Mouse (Mus musculus) small intestine, adult 2 months (tissue): ENCODE measurements around the gene Cacfd1. TPM values are rescaled to one million over a fixed set of nuclear protein-coding genes. Genes with fewer than 3 reads are reported as not detected.
A peak's percentile ranks its signal among the peaks of the same experiment; 100 is the strongest.

Experiments used
- H3K27ac ChIP-seq: fragments of 200-500 bp; 2 replicates; pipeline ENCODE4 v1.5.1; 2012; ENCODE audit warnings: low read depth, low read length, control low read depth, inconsistent platforms; ENCODE audit not compliant: insufficient read depth
- H3K27me3 ChIP-seq: fragments of 200-500 bp; 2 replicates; pipeline ENCODE4 v1.6.1; 2012; ENCODE audit warnings: mild to moderate bottlenecking, moderate library complexity, low read length, inconsistent platforms; ENCODE audit not compliant: control insufficient read depth, insufficient read depth
- H3K36me3 ChIP-seq: fragments of 200-500 bp; 2 replicates; pipeline ENCODE4 v1.6.1; 2012; ENCODE audit warnings: mild to moderate bottlenecking, low read length, control low read depth, inconsistent platforms; ENCODE audit not compliant: control insufficient read depth, insufficient read depth
- H3K4me1 ChIP-seq: fragments of 200-500 bp; 2 replicates; pipeline ENCODE4 v1.6.1; 2012; ENCODE audit warnings: low read length, inconsistent platforms, mixed read lengths; ENCODE audit not compliant: control insufficient read depth, insufficient read depth, insufficient read length
- H3K4me3 ChIP-seq: fragments of 200-500 bp; 2 replicates; pipeline ENCODE4 v1.5.1; 2012; ENCODE audit warnings: low read depth, mild to moderate bottlenecking, control low read depth, inconsistent platforms, low read length, moderate library complexity
- CTCF ChIP-seq: fragments of 200-500 bp; IDR thresholded peaks from 2 replicates; pipeline ENCODE4 v1.5.1; 2012; ENCODE audit warnings: low read depth, mild to moderate bottlenecking, control low read depth, inconsistent platforms, low read length, moderate library complexity, mixed read lengths; ENCODE audit not compliant: insufficient replicate concordance, insufficient read length; ENCODE audit errors: extremely low read depth
- POLR2A ChIP-seq: fragments of 200-500 bp; IDR thresholded peaks from 2 replicates; pipeline ENCODE4 v1.6.1; 2012; ENCODE audit warnings: low read depth, mild to moderate bottlenecking, control low read depth, inconsistent platforms, low read length, moderate library complexity
- WGBS: fragments of 180-500 bp; shearing (Covaris S2); methylation state at CpG from one replicate; pipeline ENCODE4 v1.1.7; 2018; 5-methylcytosine and 5-hydroxymethylcytosine counted together
- polyA plus RNA-seq: library from polyadenylated mRNA; depleted of rRNA; stranded (reverse); fragments of >200 nt; gene quantifications from 2 replicates; pipeline ENCODE4 v1.2.3, GENCODE M21; 2012

Gene Cacfd1
- polyA plus RNA-seq, 1 experiment, result 49.1 TPM

DNA sequence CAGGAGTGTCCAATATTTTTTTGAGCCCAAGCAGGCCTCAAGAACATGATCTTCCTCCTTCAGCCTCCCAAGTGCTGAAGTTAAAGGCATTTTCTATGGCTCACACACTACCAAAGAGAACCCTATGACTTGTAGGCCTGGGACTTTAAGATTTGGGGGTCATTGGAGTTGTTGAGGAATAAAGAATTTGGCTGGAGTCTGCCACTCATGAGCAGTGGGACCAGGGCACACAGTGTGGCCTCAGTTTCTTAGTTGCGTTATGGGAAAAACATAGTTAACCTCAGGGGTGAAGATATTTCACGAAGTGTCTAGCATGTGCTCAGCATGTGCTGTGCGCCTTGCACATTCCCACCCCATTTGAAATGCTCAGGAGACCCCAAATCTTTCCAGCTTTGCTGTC, 16.6 kb downstream of the Cacfd1 start:
- TF ChIP-seq CTCF, result no peak
- H3K27ac ChIP-seq, result no peak overlapping the region
- 92% methylated on average over 3 of the region's 3 CpGs for WGBS
- H3K4me3 ChIP-seq, result no peak overlapping the region
- H3K36me3 ChIP-seq, result no peaks in the 10 kb centered on the region
- H3K27me3 ChIP-seq, result no peaks in the 10 kb centered on the region
- H3K4me1 ChIP-seq, result peaks cover 2% of the 10 kb centered on the region; the same call in 1 of the 2 replicates

DNA sequence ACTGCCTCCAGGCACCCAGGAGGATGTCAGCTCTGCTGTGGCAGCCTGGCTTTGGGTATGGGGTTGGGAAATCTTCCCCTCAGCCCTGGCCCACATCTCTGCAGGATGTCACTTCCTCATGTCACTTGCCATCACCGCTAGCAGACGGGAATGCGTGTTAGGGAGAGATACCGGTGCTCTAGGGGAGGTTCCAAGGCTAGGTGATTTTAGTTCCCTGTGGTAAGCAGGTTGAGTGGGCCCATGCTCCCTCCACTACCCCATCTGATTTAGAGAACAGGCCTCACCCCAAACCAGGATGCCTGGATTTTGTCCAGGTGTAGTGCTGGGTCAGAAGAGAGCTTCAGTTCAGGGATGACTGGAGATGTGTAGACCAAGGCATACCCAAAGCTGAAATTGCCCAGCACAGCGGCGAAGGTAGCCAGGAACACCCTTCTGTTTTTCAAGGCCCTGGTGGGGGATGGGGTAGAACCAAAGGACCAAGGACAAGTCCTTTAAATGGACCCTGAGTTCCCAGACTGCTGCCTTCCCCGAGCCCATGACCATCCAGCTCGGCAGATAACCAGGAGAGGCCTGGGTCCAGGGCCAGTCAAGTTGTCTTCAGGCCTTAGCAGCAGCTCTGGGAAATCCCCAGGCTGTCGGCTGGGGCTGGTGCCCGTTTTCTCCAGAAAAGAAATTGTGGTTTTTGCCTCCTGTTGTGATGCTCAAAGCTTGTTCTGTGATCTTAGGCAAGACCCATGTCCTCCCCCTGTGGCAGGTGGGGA, 17.3 kb downstream of the Cacfd1 start:
- 63% methylated on average over 10 of the region's 10 CpGs for WGBS
- Histone ChIP-seq H3K27me3 (no peaks in the 10 kb centered on the region), H3K27ac (no peak overlapping the region), H3K4me1 (peaks cover 2% of the 10 kb centered on the region; the same call in 1 of the 2 replicates), H3K36me3 (no peaks in the 10 kb centered on the region), H3K4me3 (peak overlapping the region; percentile 10; the same call in 1 of the 2 replicates)
- TF ChIP-seq POLR2A (no peak), CTCF (no peak)

DNA sequence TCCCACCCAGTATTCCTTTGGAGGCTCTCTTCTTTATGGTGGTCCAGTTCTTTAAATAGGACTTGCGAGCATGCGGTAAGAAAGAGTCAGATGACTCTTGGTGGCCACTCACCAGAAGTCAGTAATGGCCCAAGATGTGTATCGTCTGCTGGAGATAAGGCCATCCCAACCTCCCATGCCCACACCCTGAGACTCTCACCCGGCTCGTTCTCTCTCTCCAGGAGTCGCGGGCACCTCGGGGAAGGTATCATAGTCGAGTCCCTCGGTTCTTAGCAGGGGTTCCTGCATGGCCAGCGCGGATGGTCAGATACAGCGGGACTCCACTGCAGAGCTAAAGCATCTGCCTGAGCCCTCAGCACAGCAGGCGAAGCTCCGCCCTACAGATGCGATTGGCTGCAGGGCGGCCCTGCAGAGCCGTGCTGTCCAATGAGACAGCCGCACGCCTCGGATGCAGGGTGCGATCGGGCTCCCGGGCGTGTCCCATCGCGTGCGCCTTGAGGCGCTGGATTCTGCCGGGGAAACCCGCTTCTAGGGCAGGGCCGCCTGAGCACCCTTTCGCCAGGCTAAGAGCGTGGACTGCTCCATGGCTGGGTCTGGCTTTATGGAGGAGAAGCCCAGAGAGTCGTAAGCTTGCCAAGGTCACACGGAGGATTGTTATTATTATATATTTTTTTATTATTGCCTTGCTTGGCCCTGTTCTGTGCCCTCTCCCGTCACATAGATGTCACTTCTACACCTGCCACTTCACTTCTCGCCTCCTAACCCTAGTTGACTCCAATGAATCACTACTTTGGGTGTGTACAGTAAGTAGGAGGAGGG, 18.1 kb downstream of the Cacfd1 start, which contains the start of gene Slc2a6:
Gene Slc2a6, minus strand, starts transcription at position 381 of the 819 bp plus-strand sequence.
- no peaks in the 10 kb centered on the region for H3K27me3 ChIP-seq
- WGBS, result 3% methylated on average over 38 of the region's 38 CpGs
- TF ChIP-seq CTCF (no peak), POLR2A (no peak; the same call in 1 of the 2 replicates)
- no peaks in the 10 kb centered on the region for H3K36me3 ChIP-seq
- H3K4me3 ChIP-seq, result peak within 1 kb of the TSS; percentile 47
- H3K27ac ChIP-seq, result peak within 1 kb of the TSS; percentile 51; the same call in 1 of the 2 replicates
- peaks cover 2% of the 10 kb centered on the region; the same call in 1 of the 2 replicates for H3K4me1 ChIP-seq

DNA sequence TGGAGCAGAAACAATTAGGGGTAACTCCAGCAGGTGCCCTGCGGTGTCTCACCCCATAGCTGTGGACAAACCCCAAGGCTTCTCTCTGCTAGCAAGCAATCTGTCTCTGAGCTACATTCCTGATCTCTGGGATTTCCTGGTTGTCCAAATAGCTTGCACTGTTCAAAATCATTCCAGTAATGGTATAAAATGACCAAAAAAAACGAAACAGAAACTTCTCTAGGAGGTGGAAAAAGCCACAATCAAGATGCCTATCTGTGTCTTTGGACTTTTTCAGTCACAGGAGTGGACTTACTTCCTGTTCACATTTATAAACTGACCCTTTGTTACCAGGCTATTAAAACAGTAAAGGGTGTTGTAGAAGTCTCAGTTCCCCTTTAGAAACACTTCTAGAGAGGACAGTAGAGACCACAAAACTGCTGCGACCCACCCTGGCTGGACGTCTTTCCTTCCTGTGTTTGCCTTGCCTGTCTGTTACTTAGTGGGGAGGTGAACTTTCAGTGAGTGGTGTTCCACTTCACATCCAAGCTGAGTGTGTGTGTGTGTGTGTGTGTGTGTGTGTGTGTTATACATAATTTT, 18.8 kb downstream of the Cacfd1 start:
- TF ChIP-seq POLR2A (no peak), CTCF (no peak)
- peak overlapping the region; percentile 51; the same call in 1 of the 2 replicates for H3K27ac ChIP-seq
- 28% methylated on average over 4 of the region's 4 CpGs for WGBS
- H3K36me3 ChIP-seq, result no peaks in the 10 kb centered on the region
- H3K27me3 ChIP-seq, result no peaks in the 10 kb centered on the region
- H3K4me3 ChIP-seq, result no peak overlapping the region
- peaks cover 2% of the 10 kb centered on the region; the same call in 1 of the 2 replicates for H3K4me1 ChIP-seq

DNA sequence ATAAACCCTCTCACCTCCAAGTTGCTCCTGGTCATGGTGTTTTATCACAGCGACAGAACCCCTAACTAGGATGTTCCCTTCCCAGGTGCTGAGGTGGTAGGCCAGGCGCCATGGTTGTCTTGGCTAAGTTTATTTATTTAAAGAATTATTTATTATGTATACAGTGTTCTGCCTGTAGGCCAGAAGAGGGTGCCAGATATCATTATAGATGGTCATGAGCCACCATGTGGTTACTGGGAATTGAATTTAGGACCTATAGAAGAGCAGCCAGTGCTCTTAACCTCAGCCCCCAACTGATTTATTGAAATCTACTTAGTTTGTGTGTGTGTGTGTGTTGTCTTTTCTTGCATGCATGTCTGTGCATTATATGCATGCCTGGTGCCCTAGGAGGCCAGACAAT, 22.6 kb downstream of the Cacfd1 start:
- TF ChIP-seq CTCF (no peak), POLR2A (no peak)
- H3K27ac ChIP-seq, result no peak overlapping the region
- no peak overlapping the region for H3K4me3 ChIP-seq
- no peaks in the 10 kb centered on the region for H3K36me3 ChIP-seq
- H3K4me1 ChIP-seq, result peaks cover 2% of the 10 kb centered on the region; the same call in 1 of the 2 replicates
- WGBS, result 50% methylated on average over 2 of the region's 2 CpGs
- no peaks in the 10 kb centered on the region for H3K27me3 ChIP-seq

DNA sequence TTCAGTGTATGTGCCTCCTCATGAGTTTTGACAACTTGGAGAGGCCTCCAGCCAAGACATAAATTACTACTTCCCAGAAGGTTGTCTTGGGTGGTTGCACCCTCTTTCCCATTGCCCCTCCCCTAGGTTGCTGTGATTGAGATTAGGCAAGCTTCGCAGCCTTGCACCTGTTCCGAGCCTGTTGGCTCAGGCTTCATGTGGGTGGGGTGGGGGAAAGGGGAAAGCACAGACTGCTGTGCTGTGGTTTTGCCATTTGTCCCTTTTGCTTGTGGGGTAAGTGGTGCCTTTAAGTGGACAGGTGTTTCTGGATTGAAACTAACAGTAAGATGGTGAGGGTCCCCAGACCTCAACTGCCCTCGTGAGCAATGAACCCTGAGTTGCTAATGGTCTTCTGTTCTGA, 26.3 kb downstream of the Cacfd1 start:
- Histone ChIP-seq H3K4me1 (no peaks in the 10 kb centered on the region), H3K36me3 (no peaks in the 10 kb centered on the region), H3K27me3 (no peaks in the 10 kb centered on the region), H3K27ac (no peak overlapping the region), H3K4me3 (no peak overlapping the region)
- no peak for TF ChIP-seq CTCF
- WGBS, result 22% methylated on average over 3 of the region's 3 CpGs

DNA sequence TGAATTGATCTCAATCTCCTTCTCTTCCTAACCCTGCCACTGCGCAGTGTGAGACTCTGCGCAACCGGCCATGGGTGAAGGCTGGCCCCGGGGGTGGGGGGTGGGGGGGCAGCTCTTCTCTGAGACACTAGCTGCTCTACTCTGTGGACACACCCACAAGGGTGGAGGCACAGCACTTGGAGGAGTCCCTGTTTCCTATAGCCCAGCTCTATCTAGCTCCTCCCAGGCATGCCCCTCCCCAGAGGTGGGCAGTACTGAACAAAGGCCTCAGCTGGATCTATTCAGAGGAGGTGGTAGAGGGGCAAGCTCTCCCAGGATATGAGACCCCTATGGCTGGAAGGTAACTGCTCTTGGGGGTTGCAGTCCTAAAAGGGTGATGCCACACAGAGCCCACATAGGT, 27.3 kb downstream of the Cacfd1 start:
- WGBS, result 62% methylated on average over 4 of the region's 4 CpGs
- TF ChIP-seq POLR2A (no peak), CTCF (no peak)
- Histone ChIP-seq H3K27me3 (no peaks in the 10 kb centered on the region), H3K4me1 (no peaks in the 10 kb centered on the region), H3K27ac (no peak overlapping the region), H3K4me3 (no peak overlapping the region), H3K36me3 (no peaks in the 10 kb centered on the region)
